Mouse (Mus musculus): Measurements from ENCODE around the gene Dlg2. TPM values are rescaled to one million over a fixed set of nuclear protein-coding genes. Genes with fewer than 3 reads are reported as not detected.

The Dlg2 gene
- polyA plus RNA-seq, 1 experiment from 2014 or later: 0.87 TPM

DNA sequence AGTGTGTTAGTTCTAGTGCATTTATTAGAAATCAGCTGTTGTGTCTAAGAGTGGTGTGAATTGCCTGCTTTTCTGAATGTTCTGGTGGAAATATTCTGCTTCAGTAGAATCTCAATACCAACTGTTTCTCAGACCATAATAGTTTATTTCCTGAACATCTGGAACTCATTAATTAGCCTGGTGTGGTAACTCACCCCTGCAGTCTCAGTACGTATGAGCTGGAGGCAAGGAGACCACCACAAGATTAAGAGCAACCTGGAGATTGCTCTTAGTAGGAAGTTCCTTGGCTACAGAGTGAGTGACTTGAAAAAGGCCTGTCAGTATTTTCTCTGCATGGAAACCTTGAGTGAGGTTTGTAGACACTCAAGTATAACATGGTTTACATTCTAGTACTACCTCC lies 1810.6 kb downstream of the Dlg2 start:
- DNase-seq (ENCODE audit: low spot score) (no peak), ATAC-seq (replicated peaks; ENCODE audit: low FRiP score, low read depth) (no peak)
- Histone ChIP-seq H3K4me2 (ENCODE audit: low read length) (no peak overlapping the region), H3K36me3 (ENCODE audit: insufficient read depth, low read length) (no peaks in the 10 kb centered on the region), H3K9ac (ENCODE audit: low read depth, low read length) (no peak overlapping the region), H3K9me3 (replicated peaks; ENCODE audit: low read length) (no peaks in the 10 kb centered on the region), H3K27ac (no peak overlapping the region), H3K27me3 (ENCODE audit: insufficient read depth, low read length) (no peaks in the 10 kb centered on the region), H3K4me1 (replicated peaks; ENCODE audit: insufficient read depth, low read length) (no peaks in the 10 kb centered on the region), H3K4me3 (replicated peaks; ENCODE audit: low read depth, low read length) (no peak overlapping the region)
- no peak for TF ChIP-seq CTCF (IDR thresholded peaks at IDR 0.05; ENCODE audit: low read depth)
- WGBS: 15% methylated on average over 1 of the region's 1 CpGs

DNA sequence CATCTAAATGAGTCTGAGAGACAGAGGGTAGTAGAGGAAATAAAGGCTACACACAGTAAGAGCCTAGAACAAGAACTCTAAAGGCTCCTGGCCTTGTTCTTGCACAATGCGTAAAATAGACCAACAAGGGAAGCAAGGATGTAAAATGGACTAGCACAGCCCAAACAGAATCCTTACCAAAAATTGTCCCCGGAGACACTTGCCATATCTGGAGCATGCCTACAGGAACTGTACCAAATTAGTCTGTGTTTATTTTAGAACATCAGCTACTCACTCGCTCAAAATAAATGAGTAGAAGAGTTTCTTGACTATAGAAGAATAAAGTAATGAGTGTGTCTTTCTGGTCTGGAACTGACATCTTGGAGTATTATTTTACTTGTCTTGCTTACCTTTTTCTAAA lies 1812.3 kb downstream of the Dlg2 start:
- no peak for DNase-seq (ENCODE audit: low spot score)
- no peak overlapping the region for H3K4me3 ChIP-seq (replicated peaks; ENCODE audit: low read depth, low read length)
- TF ChIP-seq CTCF (IDR thresholded peaks at IDR 0.05; ENCODE audit: low read depth): no peak
- no peak overlapping the region for H3K4me2 ChIP-seq (ENCODE audit: low read length)
- no peaks in the 10 kb centered on the region for H3K4me1 ChIP-seq (replicated peaks; ENCODE audit: insufficient read depth, low read length)
- no peak overlapping the region for H3K9ac ChIP-seq (ENCODE audit: low read depth, low read length)
- H3K9me3 ChIP-seq (replicated peaks; ENCODE audit: low read length): no peaks in the 10 kb centered on the region
- no peaks in the 10 kb centered on the region for H3K36me3 ChIP-seq (ENCODE audit: insufficient read depth, low read length)
- 89% methylated on average over 3 of the region's 3 CpGs for WGBS
- no peak overlapping the region for H3K27ac ChIP-seq
- no peak for ATAC-seq (replicated peaks; ENCODE audit: low FRiP score, low read depth)
- H3K27me3 ChIP-seq (ENCODE audit: insufficient read depth, low read length): no peaks in the 10 kb centered on the region

DNA sequence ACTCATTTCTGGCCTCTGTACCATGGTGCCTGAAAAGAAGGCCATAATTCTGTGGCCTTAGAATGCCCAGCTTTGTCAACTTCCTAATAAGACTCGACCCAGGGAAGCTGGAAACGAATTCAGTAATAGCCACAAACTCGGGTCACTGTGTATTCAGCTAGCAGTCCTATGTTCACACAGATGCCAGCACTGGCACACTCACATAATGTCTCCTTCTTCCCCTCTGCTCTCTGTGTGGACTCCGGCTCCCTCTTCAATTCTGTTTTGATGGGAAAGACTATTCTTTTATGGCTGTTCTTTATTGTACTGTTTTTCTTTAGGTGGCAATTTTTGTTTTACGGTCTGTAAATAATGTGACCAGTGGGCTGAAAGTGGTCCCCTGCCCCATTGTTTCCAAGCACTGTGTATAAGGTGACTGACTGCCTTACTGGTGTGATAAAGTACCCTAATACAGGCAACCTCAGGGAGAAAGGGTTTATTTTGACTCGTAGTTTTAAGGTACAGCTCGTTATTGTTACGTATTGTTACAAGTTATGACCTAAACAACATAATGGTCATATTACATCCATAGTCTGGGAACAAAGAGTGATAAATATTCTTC lies 1816.5 kb downstream of the Dlg2 start:
- no peak overlapping the region for H3K27ac ChIP-seq
- no peaks in the 10 kb centered on the region for H3K4me1 ChIP-seq (replicated peaks; ENCODE audit: insufficient read depth, low read length)
- H3K4me2 ChIP-seq (ENCODE audit: low read length): no peak overlapping the region
- no peak for TF ChIP-seq CTCF (IDR thresholded peaks at IDR 0.05; ENCODE audit: low read depth)
- H3K4me3 ChIP-seq (replicated peaks; ENCODE audit: low read depth, low read length): no peak overlapping the region
- no peak for DNase-seq (ENCODE audit: low spot score)
- H3K27me3 ChIP-seq (ENCODE audit: insufficient read depth, low read length): no peaks in the 10 kb centered on the region
- H3K9ac ChIP-seq (ENCODE audit: low read depth, low read length): no peak overlapping the region
- H3K9me3 ChIP-seq (replicated peaks; ENCODE audit: low read length): no peaks in the 10 kb centered on the region
- ATAC-seq (replicated peaks; ENCODE audit: low FRiP score, low read depth): no peak
- no peaks in the 10 kb centered on the region for H3K36me3 ChIP-seq (ENCODE audit: insufficient read depth, low read length)
- WGBS: 67% methylated on average over 8 of the region's 8 CpGs

DNA sequence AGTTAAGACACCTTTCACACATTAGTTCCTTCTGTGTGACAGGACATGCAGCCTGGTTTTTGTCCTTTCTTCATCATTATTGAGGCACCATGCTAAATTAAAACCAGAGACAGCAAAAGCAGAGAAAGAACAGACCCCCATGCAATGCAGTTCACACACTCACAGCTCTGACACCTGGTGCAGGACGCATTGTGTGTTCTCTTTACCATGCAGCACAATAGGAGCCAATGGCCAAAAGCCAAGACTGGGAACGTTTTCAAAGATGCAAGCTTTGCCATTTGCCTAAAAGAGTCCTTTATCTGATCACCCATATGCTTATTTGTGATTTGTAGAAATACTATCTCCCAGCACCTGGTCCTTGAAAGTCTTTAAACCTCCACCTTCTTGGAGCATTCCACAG lies 1824.6 kb downstream of the Dlg2 start:
- WGBS: 68% methylated on average over 2 of the region's 2 CpGs
- ATAC-seq (replicated peaks; ENCODE audit: low FRiP score, low read depth) (no peak), DNase-seq (ENCODE audit: low spot score) (no peak)
- no peak for TF ChIP-seq CTCF (IDR thresholded peaks at IDR 0.05; ENCODE audit: low read depth)
- Histone ChIP-seq H3K27ac (no peak overlapping the region), H3K36me3 (ENCODE audit: insufficient read depth, low read length) (no peaks in the 10 kb centered on the region), H3K9me3 (replicated peaks; ENCODE audit: low read length) (no peaks in the 10 kb centered on the region), H3K9ac (ENCODE audit: low read depth, low read length) (no peak overlapping the region), H3K27me3 (ENCODE audit: insufficient read depth, low read length) (no peaks in the 10 kb centered on the region), H3K4me1 (replicated peaks; ENCODE audit: insufficient read depth, low read length) (no peaks in the 10 kb centered on the region), H3K4me2 (ENCODE audit: low read length) (no peak overlapping the region), H3K4me3 (replicated peaks; ENCODE audit: low read depth, low read length) (no peak overlapping the region)

DNA sequence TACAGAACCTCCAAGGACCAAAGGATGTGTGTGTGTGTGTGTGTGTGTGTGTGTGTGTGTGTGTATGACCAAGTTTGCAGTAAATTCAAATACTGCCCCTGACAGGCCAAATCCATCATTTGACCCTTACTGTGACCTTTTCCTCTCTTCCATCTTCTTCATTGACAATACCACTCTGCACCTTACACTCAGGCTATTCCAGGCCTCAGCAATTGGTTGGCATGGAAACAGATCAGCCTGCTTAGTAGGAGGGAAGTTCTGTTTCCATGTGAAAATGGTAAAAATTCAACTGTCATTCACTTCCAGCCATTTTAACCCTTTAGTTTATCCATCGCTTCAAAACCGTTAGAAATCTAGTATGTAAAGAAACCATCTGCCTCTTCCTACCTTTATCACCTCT lies 1831.2 kb downstream of the Dlg2 start:
- H3K27ac ChIP-seq: no peak overlapping the region
- no peaks in the 10 kb centered on the region for H3K9me3 ChIP-seq (replicated peaks; ENCODE audit: low read length)
- H3K4me1 ChIP-seq (replicated peaks; ENCODE audit: insufficient read depth, low read length): no peaks in the 10 kb centered on the region
- no peak overlapping the region for H3K9ac ChIP-seq (ENCODE audit: low read depth, low read length)
- no peak overlapping the region for H3K4me3 ChIP-seq (replicated peaks; ENCODE audit: low read depth, low read length)
- 94% methylated on average over 2 of the region's 2 CpGs for WGBS
- no peak for TF ChIP-seq CTCF (IDR thresholded peaks at IDR 0.05; ENCODE audit: low read depth)
- H3K4me2 ChIP-seq (ENCODE audit: low read length): no peak overlapping the region
- no peaks in the 10 kb centered on the region for H3K27me3 ChIP-seq (ENCODE audit: insufficient read depth, low read length)
- no peaks in the 10 kb centered on the region for H3K36me3 ChIP-seq (ENCODE audit: insufficient read depth, low read length)
- ATAC-seq (replicated peaks; ENCODE audit: low FRiP score, low read depth) (no peak), DNase-seq (ENCODE audit: low spot score) (no peak)

DNA sequence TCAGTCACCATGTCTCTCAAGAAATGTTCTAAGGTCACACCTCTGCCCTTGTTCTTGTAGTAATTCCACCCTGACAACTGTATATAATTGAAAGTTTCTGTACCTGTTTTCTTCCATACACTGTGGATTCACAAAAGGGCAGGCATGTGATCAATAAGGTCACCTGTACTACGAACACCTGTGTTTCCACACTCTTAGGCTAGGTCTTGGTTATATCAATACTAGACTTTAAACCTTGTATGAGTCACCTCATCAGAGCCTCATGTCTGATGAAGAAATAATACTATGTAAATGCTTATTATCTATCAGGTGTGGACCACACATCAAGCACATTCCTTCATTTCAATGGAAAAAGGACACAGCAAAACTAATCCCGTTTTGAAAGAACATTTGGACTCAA lies 1831.7 kb downstream of the Dlg2 start:
- WGBS: 73% methylated on average over 2 of the region's 2 CpGs
- Histone ChIP-seq H3K9me3 (replicated peaks; ENCODE audit: low read length) (no peaks in the 10 kb centered on the region), H3K4me3 (replicated peaks; ENCODE audit: low read depth, low read length) (no peak overlapping the region), H3K36me3 (ENCODE audit: insufficient read depth, low read length) (no peaks in the 10 kb centered on the region), H3K4me2 (ENCODE audit: low read length) (no peak overlapping the region), H3K27me3 (ENCODE audit: insufficient read depth, low read length) (no peaks in the 10 kb centered on the region), H3K27ac (no peak overlapping the region), H3K9ac (ENCODE audit: low read depth, low read length) (no peak overlapping the region), H3K4me1 (replicated peaks; ENCODE audit: insufficient read depth, low read length) (no peaks in the 10 kb centered on the region)
- DNase-seq (ENCODE audit: low spot score) (no peak), ATAC-seq (replicated peaks; ENCODE audit: low FRiP score, low read depth) (no peak)
- TF ChIP-seq CTCF (IDR thresholded peaks at IDR 0.05; ENCODE audit: low read depth): no peak

DNA sequence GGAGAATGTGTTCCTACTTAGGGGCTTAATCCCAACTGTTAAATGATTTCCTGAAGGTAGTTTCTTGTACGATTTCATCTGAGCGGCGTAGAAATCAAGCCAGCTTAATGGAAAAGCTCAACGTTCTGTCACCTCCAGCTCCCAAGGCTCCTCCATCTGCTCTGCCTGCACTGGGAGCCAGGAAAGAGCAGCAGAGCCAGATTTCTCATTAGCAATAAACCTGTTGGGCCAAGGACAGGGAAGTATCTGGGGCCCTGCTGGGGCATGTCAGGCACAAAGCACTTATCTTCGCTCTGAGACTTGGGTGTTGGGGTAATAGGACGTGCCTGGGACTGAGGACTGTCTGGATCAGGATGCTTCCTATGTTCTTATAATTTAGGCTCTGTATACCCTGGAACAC lies 1839.9 kb downstream of the Dlg2 start:
- H3K27ac ChIP-seq: no peak overlapping the region
- H3K4me1 ChIP-seq (replicated peaks; ENCODE audit: insufficient read depth, low read length): no peaks in the 10 kb centered on the region
- no peak for ATAC-seq (replicated peaks; ENCODE audit: low FRiP score, low read depth)
- H3K36me3 ChIP-seq (ENCODE audit: insufficient read depth, low read length): no peaks in the 10 kb centered on the region
- WGBS: 89% methylated on average over 6 of the region's 6 CpGs
- H3K27me3 ChIP-seq (ENCODE audit: insufficient read depth, low read length): no peaks in the 10 kb centered on the region
- H3K9me3 ChIP-seq (replicated peaks; ENCODE audit: low read length): no peaks in the 10 kb centered on the region
- no peak overlapping the region for H3K9ac ChIP-seq (ENCODE audit: low read depth, low read length)
- no peak for DNase-seq (ENCODE audit: low spot score)
- TF ChIP-seq CTCF (IDR thresholded peaks at IDR 0.05; ENCODE audit: low read depth): no peak
- no peak overlapping the region for H3K4me3 ChIP-seq (replicated peaks; ENCODE audit: low read depth, low read length)
- no peak overlapping the region for H3K4me2 ChIP-seq (ENCODE audit: low read length)
